Mouse (Mus musculus) gastrocnemius, adult 18-20 months (tissue): ENCODE measurements around the gene Lgmn. TPM values are rescaled to one million over a fixed set of nuclear protein-coding genes. Genes with fewer than 3 reads are reported as not detected.

Experiments
- DNase-seq: peaks from one replicate; pipeline ENCODE4 v3.0.0; 2021; ENCODE audit warnings: low spot score
- total RNA-seq, 2 experiments: library from RNA; stranded (reverse); gene quantifications; 2 replicates each; pipeline ENCODE4 v1.2.3; 2021

Lgmn gene
- total RNA-seq, 2 experiments from 2014 or later = 24.5 to 25.9 TPM

DNA sequence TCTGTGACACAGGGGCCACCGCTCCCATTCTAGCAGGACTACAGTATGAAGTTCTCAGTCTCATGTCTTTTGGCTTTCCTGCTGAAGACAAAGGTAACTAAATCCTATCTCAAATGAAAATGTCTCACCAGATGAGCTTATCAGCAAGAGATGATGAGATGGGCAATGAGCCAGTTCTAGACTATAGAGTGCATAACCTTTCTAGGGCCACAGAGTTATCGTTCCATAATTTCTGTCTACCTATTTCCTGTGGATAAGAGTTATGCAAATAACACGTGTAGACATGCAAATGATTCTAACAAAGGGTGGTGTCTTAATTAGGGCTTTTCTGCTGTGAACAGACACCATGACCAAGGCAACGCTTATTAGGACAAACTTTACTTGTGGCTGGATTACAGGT, 5.5 kb downstream of the Lgmn start:
- no peak for DNase-seq

DNA sequence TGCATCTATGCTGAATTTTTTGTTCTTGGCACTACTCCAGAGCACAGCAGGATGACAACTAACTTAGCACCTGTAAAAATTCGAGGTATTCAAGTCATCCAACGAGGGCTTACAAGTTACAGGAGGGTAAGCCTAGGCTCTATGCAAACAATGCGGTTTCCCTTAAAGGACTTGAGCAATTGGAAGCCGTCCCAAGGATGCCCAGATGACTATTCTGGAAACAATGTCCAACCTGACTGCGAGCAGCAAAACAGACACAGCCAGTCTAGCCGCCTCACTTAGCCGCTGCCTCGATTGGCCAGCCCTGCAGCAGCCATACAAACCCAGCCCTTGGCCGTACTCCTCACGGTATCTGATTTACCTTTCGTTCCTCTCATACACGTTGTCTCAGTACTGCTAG, 7.4 kb downstream of the Lgmn start:
- DNase-seq = no peak

DNA sequence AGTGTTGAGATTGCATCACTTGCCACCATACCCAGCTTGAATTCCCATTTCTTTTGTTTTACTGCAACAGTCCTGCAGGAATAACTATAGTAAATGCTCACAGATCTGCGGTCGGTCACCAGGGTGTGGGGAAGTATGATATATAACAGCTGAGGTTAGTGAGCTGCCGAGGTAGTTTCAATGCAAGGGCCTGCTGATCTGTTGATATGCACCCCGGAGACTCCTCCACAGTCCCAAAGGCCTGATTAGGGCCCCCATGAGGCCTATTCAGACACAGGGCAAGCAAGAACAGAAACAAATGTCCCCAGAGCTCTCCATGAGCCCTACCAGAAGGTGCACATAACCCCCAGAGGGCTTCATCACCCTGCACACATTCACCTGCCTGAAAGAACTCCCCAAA, 9.4 kb downstream of the Lgmn start:
- DNase-seq = no peak

DNA sequence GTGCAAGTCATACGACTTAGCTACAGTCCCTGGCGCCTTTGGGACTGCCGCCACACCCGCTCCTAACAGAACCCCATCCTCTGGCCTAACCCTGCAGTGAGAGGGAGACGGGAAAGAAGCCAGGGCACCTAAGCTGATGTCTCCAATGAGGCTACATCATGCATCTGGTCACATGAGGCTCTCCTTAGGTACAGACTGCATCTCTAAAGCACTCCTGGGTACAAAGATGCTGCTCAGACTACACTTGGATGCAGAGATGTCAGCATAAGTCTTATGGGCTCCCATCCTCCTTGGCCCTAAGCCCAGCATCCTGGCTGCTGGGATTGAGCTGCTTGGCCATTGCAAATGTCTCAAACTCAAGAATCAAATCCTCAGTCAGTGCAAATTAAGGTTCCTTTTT, 10.0 kb downstream of the Lgmn start:
- DNase-seq = no peak

DNA sequence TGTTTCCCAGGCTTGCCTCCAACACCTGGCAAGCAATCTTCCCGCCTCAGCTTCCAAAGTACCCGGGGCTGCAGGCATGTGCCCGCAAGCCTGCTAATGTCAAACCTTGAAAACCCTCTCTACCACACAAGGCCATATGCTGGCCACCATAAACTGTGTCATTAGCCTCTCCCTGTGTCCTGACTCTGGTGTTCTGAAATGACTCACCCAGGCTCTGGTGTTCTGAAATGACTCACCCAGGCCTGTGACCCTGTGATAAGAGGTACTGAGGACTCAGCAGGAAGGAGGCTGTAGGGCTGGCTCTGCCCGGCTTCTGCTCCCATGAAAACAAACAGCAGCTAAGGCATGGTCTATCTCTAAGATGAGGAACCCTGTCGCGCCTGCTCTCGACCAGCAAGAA, 13.3 kb downstream of the Lgmn start:
- DNase-seq = no peak

DNA sequence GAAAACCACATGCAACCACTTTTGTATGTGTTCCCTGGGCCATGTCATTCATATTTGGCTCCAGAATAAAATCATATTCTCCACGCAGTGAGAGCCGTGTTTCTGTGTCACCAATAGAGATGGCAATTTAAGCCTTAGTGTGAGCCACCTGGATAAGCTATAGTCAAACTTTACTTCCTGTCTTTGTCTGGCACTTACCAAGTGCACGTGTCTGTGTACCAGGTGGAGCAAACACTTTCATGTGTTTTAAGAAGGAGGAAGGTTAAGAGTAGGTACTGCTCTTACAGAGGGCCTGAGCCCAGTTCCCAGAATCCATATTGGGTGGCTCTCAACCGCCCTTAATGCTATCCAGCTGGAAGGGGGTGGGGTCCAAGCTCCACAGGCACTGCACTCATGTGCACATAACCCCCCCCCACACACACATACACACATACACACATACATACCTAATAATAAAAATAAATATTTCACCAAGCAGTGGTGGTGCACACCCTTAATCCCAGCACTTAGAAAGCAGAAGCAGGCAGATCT, 14.5 kb downstream of the Lgmn start:
- DNase-seq = no peak

DNA sequence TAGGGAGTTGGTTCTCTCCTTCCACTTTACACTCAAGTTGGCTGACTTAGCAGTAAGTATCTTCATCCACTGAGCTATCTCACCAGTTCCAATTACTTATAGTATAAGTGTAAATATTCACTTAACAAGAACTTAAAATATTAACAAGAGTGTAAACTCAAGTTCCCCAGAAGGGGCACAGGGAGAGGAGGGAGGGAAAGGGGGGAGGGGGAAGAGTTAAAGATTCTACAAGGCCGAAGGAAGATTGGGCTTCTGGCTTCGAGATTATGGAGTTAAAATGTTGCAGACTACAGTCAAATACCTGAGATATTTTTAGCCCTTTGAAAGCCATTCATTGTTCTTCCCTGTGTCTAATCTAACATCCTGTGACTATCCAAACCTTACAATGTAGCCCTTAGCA, 15.2 kb downstream of the Lgmn start:
- DNase-seq = no peak

DNA sequence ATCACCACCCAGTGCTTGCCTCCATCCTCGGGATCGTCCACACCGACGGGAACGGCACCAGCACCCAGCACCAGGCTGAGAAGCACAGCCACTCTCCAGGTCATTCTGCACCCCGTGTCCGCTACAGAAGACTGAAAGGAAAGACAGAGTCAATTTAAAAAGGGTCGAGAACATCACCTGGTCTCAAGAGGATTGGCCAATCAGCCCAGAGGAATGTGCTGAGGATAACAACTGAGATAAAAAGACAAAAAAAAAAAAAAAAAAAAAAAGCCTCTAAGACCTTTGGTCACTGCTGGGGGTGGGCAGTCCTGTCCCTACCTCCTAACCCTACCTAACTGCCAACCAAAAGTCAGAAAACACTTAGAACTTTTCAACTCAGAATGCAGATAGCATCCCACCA, 16.0 kb downstream of the Lgmn start:
- DNase-seq = no peak

DNA sequence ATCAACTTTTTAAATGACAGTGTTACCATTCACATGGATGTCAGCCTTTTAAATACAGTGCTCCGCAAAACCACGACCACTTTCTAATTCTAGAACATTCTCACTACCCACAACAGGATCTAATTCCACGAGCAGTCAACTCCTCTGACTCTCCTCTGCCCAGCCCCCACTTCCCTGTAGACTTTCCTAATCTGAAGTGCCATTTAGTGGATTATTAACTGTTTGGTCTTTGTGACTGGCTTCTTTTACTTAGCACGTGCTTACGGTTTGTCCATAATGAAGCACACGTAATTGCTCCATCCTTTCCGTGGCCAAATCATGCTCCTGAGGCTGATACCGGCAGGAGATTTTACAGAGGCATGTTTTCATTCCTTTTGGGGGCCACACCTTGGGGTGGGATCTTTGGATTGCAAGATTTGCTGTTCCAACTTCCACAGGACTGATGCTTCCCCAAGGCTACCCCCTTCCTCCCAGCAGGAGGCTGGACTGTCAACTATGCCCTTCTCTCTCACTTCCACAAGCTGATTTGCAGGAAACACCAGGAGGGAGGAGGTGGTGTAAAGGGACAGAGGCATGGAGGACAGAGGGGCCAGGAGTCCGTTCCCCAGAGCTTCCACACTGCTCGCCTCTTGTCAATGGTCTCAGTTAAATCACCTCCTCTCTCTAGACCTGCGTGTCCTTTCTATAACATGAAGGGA, 16.8 kb downstream of the Lgmn start:
- no peak for DNase-seq

DNA sequence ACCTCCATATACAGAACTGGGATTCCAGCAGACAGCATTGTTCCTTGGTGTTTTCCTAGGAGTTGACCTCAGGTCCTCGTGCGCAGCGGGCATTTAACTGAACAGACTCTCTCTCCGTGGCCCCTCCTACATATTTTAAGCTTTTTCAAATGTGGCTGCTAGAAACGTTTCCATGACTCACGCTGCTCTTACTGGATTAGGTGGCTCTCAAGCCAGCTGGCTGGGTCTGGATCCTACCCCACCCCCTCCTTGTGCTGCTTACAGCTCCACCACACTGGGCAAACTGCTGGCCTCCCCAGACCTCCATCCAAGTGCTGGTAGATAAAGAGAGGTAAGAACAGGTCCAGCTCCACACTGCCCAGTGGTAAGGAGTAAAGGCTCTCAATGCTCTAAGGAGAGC, 17.5 kb downstream of the Lgmn start:
- peak; percentile 66 for DNase-seq

DNA sequence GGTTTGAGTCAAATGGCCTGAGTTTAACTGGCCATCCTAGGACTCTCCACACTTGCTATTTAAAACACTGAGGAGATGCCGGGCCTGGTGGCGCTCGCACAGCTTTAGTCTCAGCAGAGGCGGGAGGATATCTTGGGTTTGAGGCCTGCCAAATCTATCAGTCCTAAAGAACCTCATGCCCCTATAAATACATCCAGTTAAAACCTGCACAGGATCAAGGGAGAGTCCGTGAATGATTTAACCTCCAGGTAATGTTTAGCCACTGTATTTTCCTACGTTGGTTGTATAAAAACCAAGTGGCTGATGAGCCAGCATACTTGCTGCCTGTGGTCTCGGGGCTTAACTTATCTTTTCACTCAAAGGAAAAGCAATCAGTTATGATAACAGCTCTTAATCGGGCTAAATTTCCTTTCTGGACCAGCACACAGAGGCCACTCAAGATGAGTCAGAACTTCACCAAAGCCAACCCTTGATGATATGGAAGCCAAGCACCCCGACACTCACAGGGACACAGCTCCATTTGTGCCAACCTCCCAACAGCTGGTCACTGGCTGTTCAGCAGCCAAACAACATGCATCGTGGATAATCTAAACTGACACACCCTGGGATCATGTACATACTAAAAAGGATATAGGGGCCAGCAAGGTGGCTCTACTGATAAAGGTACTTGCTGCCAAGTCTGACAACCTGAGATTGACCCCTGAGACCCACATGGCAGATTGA, 19.3 kb downstream of the Lgmn start:
- DNase-seq = no peak

DNA sequence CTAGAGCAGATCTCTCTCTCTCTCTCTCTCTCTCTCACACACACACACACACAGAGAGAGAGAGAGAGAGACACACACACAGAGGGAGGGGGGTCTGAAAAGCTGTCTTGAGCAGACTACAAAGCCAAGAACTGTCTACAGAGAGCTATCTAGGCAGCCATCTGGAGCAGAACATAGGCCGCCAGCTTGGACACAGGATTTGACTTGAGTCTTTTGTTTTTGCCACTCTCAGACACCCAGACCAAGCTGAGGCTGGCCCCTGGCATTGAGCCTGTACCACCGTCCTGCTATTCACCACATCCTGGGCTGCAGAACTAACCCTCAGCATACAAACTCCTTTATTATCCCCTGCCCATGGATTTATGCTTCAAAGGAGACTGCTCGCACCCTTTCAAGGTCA, 20.1 kb downstream of the Lgmn start:
- DNase-seq = no peak

DNA sequence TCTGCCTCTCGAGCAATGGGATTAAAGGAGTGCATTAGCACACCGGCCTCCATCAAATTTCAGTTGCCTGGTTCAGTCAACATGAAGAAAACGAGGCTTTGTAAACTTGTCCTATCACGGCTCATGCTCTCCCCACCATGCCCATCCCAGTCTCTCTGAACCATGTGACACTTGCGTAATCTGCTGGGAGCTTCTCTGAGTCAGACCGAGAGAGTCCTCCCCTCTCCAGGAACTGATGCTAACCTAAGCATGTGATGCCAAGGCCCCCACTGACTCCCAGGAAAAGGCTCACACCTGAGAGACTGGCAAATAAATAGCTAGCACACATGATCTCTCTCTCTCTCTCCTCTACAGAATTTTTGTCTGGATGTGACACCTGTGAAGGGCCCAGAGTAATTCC, 21.9 kb downstream of the Lgmn start:
- no peak for DNase-seq

DNA sequence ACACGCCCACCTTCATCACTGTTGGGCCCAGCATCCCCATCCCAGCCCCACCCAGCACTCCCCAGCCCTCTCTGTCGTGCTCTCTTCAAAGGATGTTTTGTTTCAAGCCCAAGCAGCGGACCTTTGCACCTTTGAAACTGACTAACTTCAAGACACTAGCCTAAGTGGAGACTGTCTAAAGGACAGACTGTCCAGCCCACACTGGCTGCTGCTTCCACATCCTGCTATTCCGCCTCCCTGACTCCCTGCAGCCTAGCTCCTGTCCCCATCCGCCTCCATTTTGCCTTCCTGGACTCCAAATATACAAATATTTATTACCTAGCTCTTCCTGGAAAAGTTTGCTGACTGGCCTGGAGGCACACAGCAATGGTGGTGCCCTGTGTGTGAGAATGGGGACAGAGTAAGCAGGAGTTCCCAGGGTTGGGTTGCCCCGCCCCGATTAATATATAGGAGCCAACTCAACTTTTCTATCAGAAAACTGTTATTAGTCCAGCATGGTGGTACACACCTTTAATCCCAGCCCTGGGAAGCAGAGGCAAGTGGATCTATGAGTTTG, 22.6 kb downstream of the Lgmn start:
- no peak for DNase-seq

DNA sequence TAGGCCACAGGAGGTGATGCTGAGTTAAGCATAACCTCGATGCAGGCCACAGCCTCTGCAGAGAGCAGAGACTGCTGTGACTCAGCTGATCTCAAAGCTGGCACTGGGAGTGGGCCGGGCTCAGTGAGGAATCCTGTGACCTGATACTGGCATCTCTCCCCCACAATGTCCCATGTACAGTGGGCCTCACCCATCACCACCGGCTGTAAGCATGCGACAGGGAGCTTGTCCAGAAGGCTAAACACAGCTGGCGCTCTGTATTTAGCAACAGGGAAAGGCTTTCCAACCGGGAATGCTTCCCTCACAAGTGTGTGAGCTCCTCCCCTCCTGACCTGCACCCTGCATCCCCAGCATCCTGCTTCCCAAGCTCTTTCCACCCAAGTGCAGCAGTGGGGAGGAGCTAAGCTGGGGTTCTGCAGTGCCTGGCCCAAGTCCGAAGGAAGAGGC, 23.2 kb downstream of the Lgmn start:
- DNase-seq = peak; percentile 72

DNA sequence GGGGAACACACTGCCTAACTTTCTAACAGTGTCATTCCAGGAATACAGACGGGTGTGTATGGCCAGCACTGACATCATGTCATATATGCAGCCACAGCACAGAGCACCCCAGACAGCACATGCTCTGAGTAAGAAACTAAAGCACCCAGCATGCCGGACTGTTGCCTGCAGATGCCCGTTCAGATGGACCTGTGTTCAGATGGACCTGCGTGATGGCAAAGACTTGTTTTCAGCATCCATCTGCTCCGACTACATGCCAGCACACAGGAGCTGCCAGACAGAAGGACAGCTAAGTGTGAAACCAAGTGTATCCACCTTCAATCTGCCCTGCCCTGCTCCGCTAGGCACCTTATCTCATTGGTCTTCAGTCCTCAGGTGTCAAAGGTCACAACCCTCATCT, 24.9 kb downstream of the Lgmn start:
- DNase-seq = no peak

DNA sequence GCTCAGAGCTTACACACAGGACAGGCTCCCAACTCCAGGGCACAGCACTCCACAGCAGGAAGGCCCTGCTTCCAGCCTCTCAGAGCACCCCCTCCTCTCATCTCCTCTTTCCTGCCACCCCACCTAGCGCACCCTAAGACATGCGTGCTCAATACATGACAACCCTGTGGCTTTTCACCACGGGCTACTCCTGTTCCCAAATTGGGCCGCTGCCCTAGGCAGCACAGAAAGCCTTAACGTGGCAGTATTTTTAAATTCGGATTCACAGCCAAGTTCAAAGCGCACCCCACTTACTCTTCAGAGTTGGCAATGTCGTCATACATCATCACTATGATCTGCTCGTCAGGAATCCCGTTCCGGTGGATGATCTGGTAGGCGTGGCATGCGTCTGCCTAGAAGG, 26.4 kb downstream of the Lgmn start:
- no peak for DNase-seq

DNA sequence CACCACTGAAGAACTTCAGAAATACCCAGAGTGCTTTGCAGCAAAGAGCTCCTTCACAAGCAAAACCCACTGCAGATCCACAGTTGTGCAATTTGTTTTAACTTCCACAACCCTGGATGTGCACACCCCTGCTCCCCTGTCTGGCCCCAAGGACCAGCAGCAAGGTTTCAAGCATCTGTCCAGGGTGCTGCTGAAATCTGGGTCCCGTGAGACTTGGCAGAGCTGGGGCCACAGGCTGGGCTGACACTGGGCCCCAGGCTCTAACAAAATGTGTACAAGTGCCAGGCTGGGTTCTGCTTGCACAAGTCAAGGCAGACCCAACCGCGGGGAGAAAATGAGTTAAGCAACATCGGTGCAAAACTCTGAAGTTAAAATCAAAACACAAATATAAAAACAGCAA, 41.0 kb downstream of the Lgmn start:
- DNase-seq = no peak

DNA sequence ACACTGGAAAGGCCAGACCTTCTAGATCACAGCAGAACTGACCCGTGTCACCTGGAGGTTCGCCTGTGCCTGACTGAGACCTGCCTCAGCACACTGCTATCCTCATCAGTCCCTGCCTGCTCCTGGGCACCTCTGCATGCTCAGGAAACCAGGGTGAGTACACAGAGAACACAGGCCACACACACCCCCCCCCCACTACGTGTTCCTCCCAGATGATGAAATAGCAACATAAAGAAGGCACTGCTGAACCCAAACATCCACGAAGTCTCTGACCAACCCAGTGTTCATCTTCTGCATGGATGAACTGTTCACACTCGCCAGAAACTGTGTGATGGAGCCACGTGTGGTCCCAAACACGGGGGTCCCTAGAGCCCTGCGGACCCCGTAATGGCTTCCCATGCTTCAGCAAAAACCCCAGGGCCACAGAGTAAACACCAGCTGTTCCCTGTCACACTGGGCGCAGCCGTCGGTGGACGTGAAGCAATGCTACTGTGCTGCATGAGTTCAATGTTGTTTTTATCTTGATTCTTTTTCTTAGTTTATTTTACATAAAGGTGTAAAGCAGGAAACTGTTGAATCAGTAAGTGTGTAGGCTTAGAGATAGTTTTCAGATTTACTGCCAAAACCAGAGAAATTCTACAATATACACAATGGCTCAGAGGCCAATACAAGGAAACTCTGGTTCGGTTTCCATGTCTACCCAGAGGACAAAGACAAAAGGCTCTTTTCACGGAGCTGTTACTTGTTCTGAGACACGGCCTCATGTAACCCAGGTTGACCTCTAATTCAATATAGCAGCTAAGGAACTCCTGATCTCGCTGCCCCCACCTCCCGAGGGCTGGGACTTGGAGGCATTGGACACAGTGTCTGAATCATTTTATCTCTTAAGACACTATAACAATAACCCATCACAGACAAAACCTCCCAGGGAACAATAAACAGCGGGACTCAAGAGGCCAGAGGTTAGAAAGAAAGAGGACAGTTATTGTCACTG, 43.3 kb downstream of the Lgmn start:
- DNase-seq = no peak

DNA sequence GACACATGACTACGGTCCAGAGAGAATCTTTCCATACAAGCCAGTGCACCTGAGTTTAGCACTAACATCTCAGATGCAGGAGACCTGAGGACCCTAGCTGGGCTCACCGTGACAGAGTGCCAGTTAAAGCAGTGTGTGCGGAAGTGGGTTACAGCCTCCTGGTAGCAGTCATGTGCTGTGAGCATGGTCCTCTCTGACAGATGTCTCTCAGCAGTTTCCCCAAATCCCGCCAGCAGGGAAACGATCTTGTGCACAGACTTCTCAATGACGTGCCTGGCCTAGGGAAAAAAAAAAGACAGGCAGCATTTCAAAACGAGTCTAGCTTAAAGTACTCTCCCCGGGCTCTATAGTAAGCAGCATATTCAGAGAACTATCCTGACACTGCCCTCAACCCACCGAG, 44.1 kb downstream of the Lgmn start:
- DNase-seq = no peak

DNA sequence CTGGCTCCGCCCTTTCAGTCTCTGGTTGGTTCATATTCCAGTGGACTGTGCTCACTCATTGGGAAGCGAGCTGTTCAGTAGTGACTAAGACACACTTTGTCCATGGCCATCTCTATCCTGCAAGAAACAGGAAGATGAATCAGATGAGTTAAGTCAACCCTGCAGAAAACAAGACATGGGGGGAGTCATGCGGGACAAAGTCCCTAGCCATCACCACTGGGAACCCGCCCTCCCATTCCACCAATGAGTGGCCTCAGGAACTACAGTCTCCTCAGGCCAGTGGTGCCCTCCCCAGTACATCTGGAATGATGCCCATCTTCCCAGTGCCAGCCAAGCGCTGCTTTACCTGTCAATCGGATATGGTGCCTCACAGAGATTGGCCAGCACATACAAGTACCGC, 45.1 kb downstream of the Lgmn start:
- DNase-seq = no peak

DNA sequence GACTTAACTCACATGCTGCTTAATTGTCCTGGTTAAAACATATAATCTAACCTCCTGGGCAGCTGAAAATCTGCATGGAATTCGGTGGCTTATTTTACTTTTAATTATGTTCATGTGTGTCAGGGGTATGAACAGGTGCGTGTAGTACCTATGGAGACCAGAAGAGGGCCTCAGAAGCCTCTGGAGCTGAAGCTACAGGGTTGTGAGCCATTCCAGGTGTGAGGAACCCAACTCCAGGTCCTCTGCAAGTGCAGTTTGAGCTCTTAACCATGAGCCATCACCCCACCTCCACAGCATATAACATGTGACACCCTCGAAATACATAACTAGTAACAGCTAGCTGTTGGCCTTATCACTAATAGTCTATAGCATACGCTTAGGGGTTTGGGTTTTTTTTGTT, 47.6 kb downstream of the Lgmn start:
- DNase-seq = peak; percentile 30
